Mouse (Mus musculus): ENCODE data around the gene Hoxc9.

GRCm38 (mm10) chr15:102998608-102999182, 22.5 kb downstream of the Hoxc9 start:
- TF ChIP-seq CTCF (IDR thresholded peaks at IDR 0.05; ENCODE audit: low read depth, low read length) (no peak), POLR2A (IDR thresholded peaks at IDR 0.05; ENCODE audit: borderline replicate concordance, low read depth, low read length) (no peak)

Measured in bone marrow macrophage, adult 2 months (primary cell).